Mouse (Mus musculus) retina, adult 2 months (tissue): Measurements from ENCODE around the gene Hmbs.
"Not testable (repeated sequence)": the region's sequence is repeated elsewhere in the genome, so short reads cannot be mapped to it uniquely, and the experiment has no call there.

ENCODE experiments used
- DNase-seq: peaks from one replicate; pipeline ENCODE4 v3.0.0-alpha.2; 2012; ENCODE audit warnings: low read depth, low spot score

The Hmbs gene

GRCm38 (mm10) chr9:44325032-44325767 lies 18.8 kb downstream of the Hmbs start:
- not testable (repeated sequence) for DNase-seq

DNA sequence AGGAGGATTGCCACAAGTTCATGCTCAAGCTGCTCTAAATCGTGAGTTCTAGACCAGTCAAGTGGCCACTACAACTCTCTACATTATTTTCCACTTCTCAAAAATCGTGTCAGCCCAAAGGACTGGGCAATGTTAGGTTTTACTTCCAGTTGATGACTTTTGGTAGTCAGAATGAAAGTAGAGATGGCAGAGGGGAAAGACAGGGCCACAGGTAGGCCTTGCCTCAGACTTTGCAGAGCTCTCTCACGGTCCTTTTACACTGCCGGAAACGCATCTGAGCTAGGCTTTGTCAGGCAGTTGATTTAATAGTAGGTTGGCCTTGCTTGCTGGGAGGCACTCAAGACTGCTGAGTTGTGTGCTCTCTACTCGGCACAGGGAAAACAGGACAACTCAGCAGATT lies 19.9 kb downstream of the Hmbs start:
- DNase-seq = no peak

GRCm38 (mm10) chr9:44323656-44324055 lies 20.4 kb downstream of the Hmbs start:
- DNase-seq = not testable (repeated sequence)

- DNase-seq = no peak
Observed at GRCm38 (mm10) chr9:44320799-44321133, 23.3 kb downstream of the Hmbs start.

DNA sequence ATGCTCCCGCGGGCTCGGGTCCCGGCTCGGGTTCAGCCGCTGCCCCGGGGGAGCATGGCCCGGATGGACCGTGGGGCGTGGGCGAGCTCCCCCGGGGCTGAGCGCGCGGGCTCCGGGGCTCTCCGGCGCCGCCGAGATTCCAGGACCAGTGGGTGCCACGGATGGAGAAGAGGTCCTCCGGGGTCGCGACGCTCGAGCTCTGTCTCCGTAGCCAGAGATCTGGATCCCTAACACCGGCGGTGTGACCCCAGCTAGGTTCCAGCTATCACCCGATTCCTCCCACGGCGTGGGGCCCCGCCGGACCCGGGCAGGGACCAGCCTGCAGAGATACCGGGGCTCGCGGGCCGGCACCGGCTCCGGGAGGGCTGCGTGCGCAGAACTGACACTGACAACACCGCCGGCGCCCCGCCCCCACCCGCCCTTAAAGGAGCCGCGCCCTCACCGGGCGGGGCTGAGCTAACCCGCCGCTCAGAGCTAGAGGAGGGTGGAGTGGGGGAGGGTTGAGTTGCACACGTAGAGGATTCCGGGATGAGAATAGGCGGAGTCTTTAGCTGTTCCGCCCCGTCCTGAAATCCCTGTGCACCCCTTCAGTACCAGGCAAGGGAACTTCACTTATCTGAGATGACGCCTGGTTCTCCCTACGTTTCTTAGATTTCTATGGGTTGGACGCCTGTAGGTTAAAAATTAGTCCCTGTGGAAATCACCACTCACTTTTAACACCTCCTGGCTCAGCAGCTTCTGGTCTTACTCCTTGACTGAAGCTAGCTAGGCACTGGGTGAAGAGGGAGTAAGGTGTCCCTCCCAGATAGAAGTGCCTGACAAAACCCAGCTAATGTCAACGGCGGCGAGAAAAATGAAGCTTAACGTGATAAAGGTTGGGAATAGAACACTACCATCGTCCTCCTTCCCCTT lies 23.9 kb downstream of the Hmbs start, which contains the start of gene C2cd2l:
Gene C2cd2l, minus strand, starts transcription at position 399 of the 912 bp plus-strand sequence.
- peak; percentile 91 for DNase-seq

GRCm38 (mm10) chr9:44319105-44319886 lies 24.7 kb downstream of the Hmbs start:
- DNase-seq = no peak

- no peak for DNase-seq
Observed at GRCm38 (mm10) chr9:44318826-44319095, 25.3 kb downstream of the Hmbs start.

DNA sequence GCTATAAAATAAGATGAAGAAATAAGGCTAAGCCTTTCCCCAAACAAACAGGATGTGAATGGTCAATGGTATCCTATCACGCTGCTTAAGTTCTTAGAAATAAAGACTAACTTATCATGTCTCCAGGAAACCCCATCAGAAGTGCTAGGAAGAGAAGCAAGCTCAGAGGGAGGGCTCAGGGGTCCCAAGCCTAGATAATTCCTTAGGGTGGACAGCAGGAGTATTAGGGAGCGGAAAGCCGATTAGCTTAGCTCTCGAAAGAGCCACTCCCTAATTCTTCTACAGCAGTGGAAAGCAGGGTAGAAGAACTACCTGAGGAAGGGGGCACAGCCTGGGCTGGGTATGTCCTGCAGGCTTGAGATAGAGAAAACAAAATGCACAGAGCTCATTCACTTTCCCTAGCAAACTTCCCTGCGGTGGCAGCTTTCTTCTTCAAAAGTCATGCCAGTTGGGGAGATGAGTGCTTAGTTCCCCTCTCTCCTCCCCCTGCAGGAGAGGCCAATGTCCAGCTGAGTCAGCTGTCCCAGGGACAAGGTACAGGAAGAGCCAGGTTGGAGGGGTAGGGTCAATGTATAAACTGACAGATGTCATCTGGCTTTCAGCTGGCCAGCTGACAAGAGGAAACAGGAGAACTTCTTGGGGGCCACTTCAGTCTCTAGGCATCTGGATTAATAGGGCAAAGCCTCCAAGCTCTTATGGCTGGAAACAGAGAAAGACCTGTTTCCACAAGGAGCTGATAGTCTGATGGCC lies 25.8 kb downstream of the Hmbs start:
- DNase-seq = peak; percentile 76

GRCm38 (mm10) chr9:44317452-44317851 lies 26.6 kb downstream of the Hmbs start:
- DNase-seq = no peak

DNA sequence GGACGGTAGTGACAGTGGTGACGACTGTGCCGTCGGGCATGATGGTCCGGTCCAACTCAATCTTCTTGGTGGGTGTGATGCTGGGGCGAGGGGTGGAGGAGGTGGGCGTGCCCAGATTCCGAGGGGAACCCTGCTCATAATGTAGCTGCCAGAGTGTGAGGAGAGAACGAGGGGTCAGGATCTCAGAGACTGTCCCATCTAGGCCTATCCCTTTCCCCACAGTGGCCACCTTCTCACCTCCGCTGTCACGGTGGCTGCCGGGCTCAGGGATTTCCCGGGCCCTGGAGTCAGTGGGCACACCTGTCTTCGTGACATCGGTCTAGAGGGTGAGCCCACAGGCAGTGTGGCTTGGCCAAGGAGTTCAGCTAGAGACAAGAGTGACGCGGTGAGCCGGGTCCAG lies 29.1 kb downstream of the Hmbs start:
- DNase-seq = no peak

GRCm38 (mm10) chr9:44314257-44314547 lies 29.8 kb downstream of the Hmbs start:
- peak; percentile 78 for DNase-seq

DNA sequence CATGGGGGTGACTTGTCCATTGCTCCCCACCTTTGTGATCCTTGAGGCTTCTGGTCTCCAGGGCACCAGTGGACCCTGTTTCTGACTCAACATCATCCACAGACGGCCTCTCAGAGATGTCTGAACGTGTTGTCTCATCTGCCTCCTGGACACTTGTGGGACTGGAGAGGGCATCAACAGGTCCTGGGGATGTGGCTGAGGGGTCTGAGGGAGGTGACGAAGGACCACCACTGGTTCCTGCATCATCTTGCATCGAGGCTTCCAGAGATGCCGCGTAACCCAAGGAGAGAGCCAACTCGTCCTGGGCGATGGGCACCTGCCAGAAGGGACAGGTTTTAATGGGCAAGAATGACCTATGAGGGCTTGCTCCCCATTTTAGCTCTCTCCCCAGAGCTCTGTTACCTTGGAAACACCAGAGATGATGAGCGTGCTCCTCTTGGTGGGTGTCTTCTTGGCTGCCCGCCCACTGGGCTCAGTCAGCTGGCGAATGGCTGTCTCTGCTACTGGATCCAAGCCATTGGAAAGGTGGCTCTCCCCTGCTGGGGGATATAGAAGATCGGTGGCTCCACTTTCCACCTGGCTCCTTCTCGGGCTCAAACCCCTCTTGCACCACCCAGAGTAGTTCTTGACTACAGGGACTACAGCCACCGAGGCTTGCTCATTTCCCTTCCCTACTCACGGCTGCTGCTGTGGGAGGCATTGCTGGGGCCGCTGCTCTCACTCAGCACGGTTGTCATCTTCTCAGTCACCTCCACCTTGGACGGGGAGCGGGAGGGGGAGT lies 30.4 kb downstream of the Hmbs start:
- DNase-seq = no peak

- DNase-seq = no peak
Observed at GRCm38 (mm10) chr9:44311136-44312134, 32.6 kb downstream of the Hmbs start.

DNA sequence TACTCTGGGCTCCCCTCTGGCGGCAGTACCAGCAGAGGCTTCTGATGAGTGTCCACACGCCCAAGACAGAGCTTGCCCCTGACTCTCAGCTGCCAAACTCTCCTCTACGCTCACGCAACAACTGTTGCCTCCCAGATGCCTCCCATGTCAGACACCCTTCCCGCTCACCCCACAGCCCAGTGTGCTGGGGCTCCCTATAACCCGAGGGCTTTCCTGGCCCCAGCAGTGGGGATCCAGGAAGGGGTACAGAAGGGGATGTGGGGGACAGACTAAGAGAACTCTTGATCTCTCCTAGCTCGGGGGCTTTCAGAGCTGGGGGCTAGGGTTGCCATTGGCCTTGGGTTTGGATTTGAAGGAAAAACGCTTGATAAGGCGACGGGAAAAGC lies 33.3 kb downstream of the Hmbs start:
- DNase-seq = no peak

GRCm38 (mm10) chr9:44309756-44310155 lies 34.3 kb downstream of the Hmbs start:
- no peak for DNase-seq

DNA sequence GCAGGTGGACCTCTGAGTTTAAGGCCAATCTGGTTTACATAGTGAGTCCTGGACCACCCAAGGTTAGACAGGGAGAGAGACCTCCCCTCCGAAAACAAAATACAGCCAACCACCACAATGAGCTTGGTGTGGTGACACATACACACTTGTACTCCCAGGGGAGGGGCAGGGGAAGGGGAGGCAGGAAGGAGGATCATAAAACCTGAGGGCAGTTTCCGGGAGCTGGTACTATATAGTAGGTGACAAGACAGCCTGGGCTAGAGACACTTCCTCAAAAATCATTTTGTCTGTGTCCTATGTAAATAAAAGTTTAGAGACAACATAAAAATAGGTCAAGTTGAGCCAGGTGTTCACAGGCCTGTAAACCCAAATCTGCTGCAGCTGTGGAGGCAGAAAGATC lies 36.8 kb downstream of the Hmbs start:
- no peak for DNase-seq

DNA sequence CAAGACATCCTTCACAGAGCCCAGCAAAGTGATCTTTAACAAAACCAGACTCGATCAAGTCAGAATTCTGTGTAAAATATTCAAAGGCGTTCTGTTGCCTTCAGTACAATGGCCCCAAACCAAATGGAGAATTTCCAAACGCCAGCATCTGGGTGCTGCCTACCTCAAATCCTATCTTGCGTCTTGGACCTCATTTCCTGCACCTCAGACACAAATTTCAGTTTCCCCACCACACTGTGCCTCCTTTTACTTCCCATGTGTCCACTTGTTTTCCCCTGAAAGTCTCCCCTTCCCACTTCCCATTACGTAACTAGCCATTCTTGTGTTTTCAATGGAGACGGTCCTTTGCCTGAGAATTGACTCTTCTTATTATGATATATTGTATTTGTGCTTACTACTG lies 37.5 kb downstream of the Hmbs start:
- DNase-seq = no peak

GRCm38 (mm10) chr9:44305466-44306079 lies 38.5 kb downstream of the Hmbs start, which contains the start of gene Hinfp:
TSS of gene Hinfp (minus strand) at chr9:44305671.
- peak; percentile 97 for DNase-seq

DNA sequence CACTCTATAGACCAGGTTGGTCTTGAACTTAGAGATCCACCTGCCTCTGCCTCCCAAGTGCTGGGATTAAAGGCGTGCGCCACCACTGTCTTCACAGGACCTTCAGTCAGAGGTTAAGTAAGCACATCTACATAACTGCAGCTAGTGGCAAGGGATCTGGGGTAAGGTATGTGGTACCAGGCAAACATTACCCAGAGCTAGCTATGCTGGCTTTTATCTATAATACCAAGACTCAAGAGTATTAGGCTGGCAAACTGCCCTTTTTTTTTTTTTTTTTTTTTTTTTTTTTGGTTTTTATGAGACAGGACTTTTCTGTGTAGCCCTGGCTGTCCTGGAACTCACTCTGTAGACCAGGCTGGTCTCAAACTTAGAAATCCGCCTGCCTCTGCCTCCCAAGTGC lies 44.0 kb downstream of the Hmbs start:
- DNase-seq = not testable (repeated sequence)
